Mouse (Mus musculus): ENCODE measurements around the gene Nptx1. TPM values are rescaled to one million over a fixed set of nuclear protein-coding genes. Genes with fewer than 3 reads are reported as not detected.

Gene Nptx1
- polyA plus RNA-seq, 1 experiment from 2014 or later, result 28.3 TPM

DNA sequence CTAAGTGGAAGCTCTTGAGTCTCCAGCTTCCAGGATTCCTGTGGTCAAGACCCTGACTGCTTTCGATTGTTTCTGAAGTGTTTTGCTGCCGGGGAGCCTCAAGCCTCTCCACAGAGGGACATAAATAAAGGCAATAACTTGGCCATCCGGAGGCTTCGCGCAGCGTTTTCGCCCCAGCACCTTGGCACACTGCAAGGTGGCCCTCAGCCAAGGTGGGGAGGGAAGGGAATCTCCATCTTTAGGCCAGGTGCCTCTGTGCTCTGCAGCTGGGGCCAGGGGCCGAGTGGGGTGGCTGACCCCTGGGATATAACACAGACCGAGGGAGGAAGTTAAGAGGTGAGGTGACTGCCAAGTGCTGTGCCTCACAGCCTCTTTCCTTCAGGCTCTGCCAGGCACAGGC, 15.6 kb upstream of the Nptx1 start:
- WGBS, result 32% methylated on average over 9 of the region's 9 CpGs
- peaks cover 46% of the 10 kb centered on the region for H3K4me1 ChIP-seq
- 0 out of 2 replicates have a peak overlapping the region, but pooled peaks have one; percentile 17 for H3K9ac ChIP-seq (replicated peaks)
- ATAC-seq (ENCODE audit: low FRiP score), result no peak
- no peaks in the 10 kb centered on the region for H3K9me3 ChIP-seq (replicated peaks)
- no peak overlapping the region for H3K4me3 ChIP-seq (replicated peaks)
- no peaks in the 10 kb centered on the region; the same call in 1 of the 2 replicates for H3K27me3 ChIP-seq (replicated peaks)
- H3K27ac ChIP-seq (replicated peaks), result no peak overlapping the region; the same call in 1 of the 2 replicates
- no peaks in the 10 kb centered on the region for H3K36me3 ChIP-seq
- H3K4me2 ChIP-seq, result no peak overlapping the region

DNA sequence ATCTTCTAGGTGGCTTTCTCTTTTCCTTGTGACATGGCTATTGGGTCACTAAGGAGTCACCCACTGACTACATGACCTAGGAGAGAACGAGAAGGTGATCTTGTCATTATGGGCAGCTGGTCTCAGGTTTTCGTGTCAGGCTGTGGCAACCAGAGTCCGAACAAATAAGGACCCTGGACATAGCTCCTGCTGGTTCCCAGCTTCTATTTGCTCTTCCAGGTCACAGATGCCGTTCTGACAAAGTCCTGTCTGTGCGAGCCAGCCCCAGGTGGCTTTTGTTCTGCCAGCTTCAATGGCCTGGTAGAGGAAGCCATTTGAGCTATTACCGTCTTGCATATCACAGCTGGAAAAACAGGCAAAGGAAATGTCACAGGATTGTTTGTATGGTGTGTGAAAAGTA, 14.7 kb upstream of the Nptx1 start:
- ATAC-seq (ENCODE audit: low FRiP score), result no peak
- H3K36me3 ChIP-seq, result no peaks in the 10 kb centered on the region
- H3K4me1 ChIP-seq, result peaks cover 55% of the 10 kb centered on the region
- H3K4me2 ChIP-seq, result no peak overlapping the region
- no peak overlapping the region for H3K27ac ChIP-seq (replicated peaks)
- no peaks in the 10 kb centered on the region; the same call in 1 of the 2 replicates for H3K27me3 ChIP-seq (replicated peaks)
- no peak overlapping the region for H3K9ac ChIP-seq (replicated peaks)
- H3K9me3 ChIP-seq (replicated peaks), result no peaks in the 10 kb centered on the region
- H3K4me3 ChIP-seq (replicated peaks), result no peak overlapping the region
- WGBS, result 15% methylated on average over 6 of the region's 6 CpGs

DNA sequence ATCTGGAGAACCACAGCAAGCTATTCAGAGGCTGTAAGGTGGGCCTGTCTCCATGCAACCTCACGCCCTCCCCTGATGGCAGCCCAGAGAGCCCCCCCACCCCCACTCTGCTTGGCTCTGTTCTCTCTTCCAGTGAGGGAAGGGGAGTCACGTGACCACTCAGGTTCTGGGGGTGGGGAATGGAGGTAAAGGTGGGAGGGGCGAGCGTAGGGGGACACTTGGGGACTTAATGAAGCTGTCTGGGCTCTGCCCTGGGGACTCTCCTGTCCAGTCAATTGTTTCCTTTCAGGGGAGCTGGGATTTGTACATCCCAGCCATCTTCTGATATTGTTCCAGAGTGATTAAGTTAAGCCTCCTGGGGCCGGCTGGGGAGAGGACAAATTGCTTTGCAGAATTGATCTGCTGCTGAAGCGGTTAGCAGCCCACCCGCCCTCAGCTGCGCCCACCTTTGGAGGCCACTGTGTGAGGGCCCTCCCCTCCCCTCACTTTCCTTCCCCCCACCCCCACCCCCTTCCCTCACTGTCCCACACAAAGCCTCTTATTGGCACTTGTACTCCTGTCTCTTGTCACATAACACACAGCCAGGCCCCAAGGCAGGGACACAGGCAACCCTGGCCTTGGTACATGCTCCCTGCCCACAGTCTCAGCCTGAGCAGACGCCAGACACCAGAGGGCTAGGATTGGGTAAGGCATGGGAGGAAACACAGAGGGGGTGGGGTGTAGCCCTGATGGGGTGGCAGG, 11.5 kb upstream of the Nptx1 start:
- Histone ChIP-seq H3K27ac (replicated peaks) (peak overlapping the region; percentile 81), H3K9ac (replicated peaks) (0 out of 2 replicates have a peak overlapping the region, but pooled peaks have one; percentile 28), H3K27me3 (replicated peaks) (no peaks in the 10 kb centered on the region; the same call in 1 of the 2 replicates), H3K36me3 (no peaks in the 10 kb centered on the region), H3K4me3 (replicated peaks) (no peak overlapping the region), H3K4me2 (peak overlapping the region; percentile 5), H3K9me3 (replicated peaks) (no peaks in the 10 kb centered on the region), H3K4me1 (peaks cover 52% of the 10 kb centered on the region)
- WGBS, result 7% methylated on average over 9 of the region's 9 CpGs
- peak; percentile 53; the same call in 1 of the 2 replicates for ATAC-seq (ENCODE audit: low FRiP score)

DNA sequence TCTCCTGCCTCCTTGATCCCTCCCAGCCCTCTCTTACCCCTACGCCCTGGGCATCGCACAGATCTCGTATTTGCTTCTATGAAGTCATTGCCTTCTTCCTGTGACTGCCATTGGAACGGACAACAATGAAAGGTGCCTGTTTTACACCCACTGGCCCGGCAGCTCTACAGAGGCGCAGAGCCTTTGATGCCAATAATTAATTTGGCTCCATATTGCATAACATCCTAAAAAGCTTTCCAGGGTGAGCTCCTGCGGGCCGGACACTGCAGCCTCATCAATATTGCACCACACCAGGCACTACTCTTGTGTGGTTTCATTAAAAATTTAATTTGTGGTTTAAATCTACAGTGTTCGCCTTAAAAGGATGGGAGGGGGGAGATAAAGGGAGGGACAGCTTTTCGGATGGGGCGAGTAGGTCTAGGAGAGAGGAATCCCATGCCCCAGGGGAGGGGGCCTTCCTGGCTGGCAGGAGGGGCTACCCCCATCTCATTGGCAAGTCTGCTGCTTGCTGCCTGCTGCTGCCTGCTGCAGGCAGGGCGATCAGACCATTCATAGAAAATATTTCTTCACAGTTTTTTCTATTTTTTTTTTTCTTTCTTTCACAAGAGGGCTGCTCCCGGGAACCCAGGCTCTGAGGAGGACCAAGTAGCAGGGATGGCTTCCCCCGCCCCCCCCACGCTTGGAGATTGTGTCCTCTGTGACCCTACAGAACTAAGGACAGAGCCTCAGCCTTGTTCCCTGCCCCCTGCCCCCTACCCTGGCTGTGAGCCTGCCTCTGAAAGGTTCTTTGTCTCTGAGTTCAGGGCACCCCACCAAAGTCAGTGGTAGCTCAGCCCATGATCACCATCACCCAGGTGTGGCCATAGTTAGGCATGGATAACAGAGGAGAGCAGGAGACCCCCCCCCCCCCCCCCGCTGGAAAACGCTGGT, 10.7 kb upstream of the Nptx1 start:
- no peak overlapping the region for H3K4me3 ChIP-seq (replicated peaks)
- peak overlapping the region; percentile 81 for H3K27ac ChIP-seq (replicated peaks)
- no peaks in the 10 kb centered on the region for H3K27me3 ChIP-seq (replicated peaks)
- no peaks in the 10 kb centered on the region for H3K9me3 ChIP-seq (replicated peaks)
- peak; percentile 54; the same call in 1 of the 2 replicates for ATAC-seq (ENCODE audit: low FRiP score)
- H3K4me2 ChIP-seq, result peak overlapping the region; percentile 11
- WGBS, result 13% methylated on average over 17 of the region's 17 CpGs
- H3K4me1 ChIP-seq, result peaks cover 46% of the 10 kb centered on the region
- no peaks in the 10 kb centered on the region for H3K36me3 ChIP-seq
- peak overlapping the region; percentile 28; the same call in 1 of the 2 replicates for H3K9ac ChIP-seq (replicated peaks)

DNA sequence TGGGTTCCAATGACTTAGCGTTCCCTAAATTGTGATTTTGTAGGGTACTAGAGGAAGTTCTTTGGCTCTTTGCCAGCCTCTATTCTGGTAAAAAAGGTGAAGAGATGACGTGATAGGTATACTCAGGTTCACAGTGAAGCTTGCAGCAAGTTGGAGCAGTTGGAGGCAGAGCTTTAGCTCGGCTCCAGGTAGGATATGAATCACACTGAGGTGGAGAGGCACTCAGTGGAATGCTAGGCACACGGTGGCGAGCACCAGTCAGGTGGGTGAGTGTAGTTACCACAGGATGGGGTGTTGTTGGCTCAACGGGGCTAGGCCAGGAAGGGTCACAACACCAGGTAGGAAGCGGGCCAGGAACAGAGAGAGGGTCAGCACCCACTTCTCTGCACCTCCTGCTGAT, 7.6 kb upstream of the Nptx1 start:
- ATAC-seq (ENCODE audit: low FRiP score), result no peak
- 87% methylated on average over 7 of the region's 7 CpGs for WGBS
- peaks cover 49% of the 10 kb centered on the region for H3K4me1 ChIP-seq
- H3K9me3 ChIP-seq (replicated peaks), result no peaks in the 10 kb centered on the region
- H3K27me3 ChIP-seq (replicated peaks), result peaks cover 7% of the 10 kb centered on the region; the same call in 1 of the 2 replicates
- H3K27ac ChIP-seq (replicated peaks), result no peak overlapping the region
- H3K4me2 ChIP-seq, result no peak overlapping the region
- H3K36me3 ChIP-seq, result no peaks in the 10 kb centered on the region
- H3K9ac ChIP-seq (replicated peaks), result no peak overlapping the region
- no peak overlapping the region for H3K4me3 ChIP-seq (replicated peaks)

DNA sequence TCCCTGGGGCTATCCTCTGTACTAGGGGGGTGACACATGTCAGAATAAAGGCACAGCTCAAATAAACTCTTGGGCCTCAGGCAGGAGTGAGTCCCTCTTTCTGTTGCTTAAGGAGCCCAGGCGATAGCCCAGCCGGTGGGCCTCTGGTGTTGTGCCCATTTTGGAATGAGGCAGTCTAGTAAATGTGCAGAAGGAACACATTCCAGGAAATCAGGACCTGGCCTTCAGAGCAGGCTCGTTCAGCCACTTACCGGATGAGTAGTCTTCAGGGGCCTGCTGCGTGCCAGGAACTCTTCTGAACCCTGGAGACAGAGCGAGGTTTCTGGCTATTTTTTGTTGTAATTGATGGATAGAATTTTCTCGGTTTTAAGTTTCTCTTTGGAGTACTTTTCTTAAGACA, 7.2 kb upstream of the Nptx1 start:
- Histone ChIP-seq H3K36me3 (no peaks in the 10 kb centered on the region), H3K27me3 (replicated peaks) (peaks cover 7% of the 10 kb centered on the region; the same call in 1 of the 2 replicates), H3K4me1 (peaks cover 50% of the 10 kb centered on the region), H3K9ac (replicated peaks) (no peak overlapping the region), H3K4me2 (no peak overlapping the region), H3K4me3 (replicated peaks) (no peak overlapping the region), H3K27ac (replicated peaks) (no peak overlapping the region), H3K9me3 (replicated peaks) (no peaks in the 10 kb centered on the region)
- no peak for ATAC-seq (ENCODE audit: low FRiP score)
- 72% methylated on average over 7 of the region's 7 CpGs for WGBS

DNA sequence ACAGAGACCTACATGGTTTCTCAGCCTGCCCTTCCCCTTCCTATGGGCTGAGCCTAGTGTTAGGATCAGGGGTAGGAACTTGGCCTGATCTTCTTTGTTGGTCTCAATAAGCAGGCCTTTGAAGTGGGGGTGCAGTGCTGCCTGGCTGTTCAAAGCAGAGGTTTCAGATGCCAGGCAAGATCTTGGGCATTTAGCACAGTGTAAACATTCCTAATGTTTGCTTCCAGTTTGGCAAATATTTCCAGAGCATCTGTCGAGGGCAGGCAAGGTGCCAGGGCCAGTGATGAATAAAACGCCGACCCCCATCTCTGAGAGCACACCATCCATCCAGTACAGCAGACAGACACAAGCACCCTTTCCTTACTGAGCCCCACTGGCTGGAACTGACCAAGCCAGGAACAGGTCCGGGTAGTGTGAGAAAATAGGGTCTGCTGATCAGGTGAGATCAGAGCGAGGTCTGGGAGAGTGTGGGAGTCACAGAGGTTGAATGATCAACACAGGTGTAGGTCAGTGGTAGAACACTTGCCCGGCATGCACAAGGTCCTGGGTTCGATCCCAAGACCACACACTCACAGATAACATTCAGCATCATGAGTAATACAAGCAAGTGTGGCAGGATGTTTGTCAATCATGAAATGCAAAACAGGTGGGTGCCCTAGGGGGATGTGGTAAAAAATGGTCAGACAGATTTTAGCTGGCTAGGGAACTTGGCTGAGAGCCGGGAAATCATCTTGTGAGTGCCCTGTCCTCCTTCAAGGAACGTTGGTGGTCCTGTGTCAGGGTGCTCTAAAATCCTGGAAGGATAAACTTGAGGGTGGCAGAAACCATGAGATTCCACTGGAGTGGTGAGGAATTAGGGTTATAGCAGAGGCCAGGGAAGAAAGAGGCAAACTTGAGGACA, 5.6 kb upstream of the Nptx1 start:
- no peak overlapping the region for H3K4me2 ChIP-seq
- H3K9me3 ChIP-seq (replicated peaks), result no peaks in the 10 kb centered on the region
- H3K4me1 ChIP-seq, result peaks cover 50% of the 10 kb centered on the region
- no peak for ATAC-seq (ENCODE audit: low FRiP score)
- no peak overlapping the region for H3K27ac ChIP-seq (replicated peaks)
- WGBS, result 77% methylated on average over 9 of the region's 9 CpGs
- H3K9ac ChIP-seq (replicated peaks), result no peak overlapping the region
- H3K4me3 ChIP-seq (replicated peaks), result no peak overlapping the region
- no peaks in the 10 kb centered on the region for H3K36me3 ChIP-seq
- H3K27me3 ChIP-seq (replicated peaks), result peaks cover 7% of the 10 kb centered on the region; the same call in 1 of the 2 replicates

DNA sequence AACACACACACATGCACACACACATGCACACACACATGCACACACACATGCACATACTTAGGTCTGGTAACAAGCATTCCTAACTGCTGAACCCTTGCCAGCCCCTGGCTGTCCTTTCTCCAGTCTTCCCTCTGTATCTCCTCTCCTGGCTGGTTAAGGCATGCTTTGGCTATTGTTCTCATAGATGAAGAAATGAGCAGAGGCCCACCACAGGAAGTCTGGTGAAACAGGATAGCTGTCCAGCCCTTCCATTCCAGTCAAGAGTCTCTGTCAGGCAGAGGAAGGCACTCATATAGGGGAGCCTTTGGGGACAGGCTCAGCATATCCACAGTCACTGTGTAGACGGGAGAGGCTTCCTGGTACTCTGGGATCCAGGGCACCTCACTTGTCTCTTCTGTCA, 4.7 kb upstream of the Nptx1 start:
- ATAC-seq (ENCODE audit: low FRiP score), result no peak

DNA sequence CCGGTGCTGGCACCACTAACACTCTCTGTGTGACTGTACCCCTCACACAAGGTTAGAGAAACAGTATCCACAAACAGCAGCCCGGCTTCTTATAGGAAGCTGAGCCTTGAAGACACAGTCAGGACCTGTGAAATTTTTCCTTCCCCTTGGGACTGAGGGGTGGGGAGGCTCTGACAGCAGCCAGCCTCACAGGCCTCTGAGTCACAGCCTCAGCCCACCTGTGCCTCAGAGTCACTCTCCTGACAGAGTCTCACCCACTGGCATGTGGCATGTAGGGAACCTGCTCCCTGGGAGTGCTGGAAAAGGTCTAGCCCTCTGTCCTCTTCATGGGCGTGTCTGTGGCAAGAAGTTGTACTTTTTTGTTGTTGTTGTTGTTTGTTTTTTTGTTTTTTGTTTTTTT, 3.9 kb upstream of the Nptx1 start:
- no peak overlapping the region for H3K4me2 ChIP-seq
- H3K4me1 ChIP-seq, result peaks cover 52% of the 10 kb centered on the region
- no peaks in the 10 kb centered on the region for H3K36me3 ChIP-seq
- 61% methylated on average over 3 of the region's 3 CpGs for WGBS
- no peak overlapping the region for H3K4me3 ChIP-seq (replicated peaks)
- H3K9ac ChIP-seq (replicated peaks), result no peak overlapping the region
- no peaks in the 10 kb centered on the region for H3K9me3 ChIP-seq (replicated peaks)
- peaks cover 7% of the 10 kb centered on the region; the same call in 1 of the 2 replicates for H3K27me3 ChIP-seq (replicated peaks)
- H3K27ac ChIP-seq (replicated peaks), result no peak overlapping the region
- ATAC-seq (ENCODE audit: low FRiP score), result no peak

More for the DNA sequence above, 4.7 kb upstream of the Nptx1 start:
- H3K36me3 ChIP-seq, result no peaks in the 10 kb centered on the region
- no peak overlapping the region for H3K4me2 ChIP-seq
- H3K9ac ChIP-seq (replicated peaks), result no peak overlapping the region
- no peak overlapping the region for H3K27ac ChIP-seq (replicated peaks)
- peaks cover 7% of the 10 kb centered on the region; the same call in 1 of the 2 replicates for H3K27me3 ChIP-seq (replicated peaks)
- H3K4me3 ChIP-seq (replicated peaks), result no peak overlapping the region
- peaks cover 49% of the 10 kb centered on the region for H3K4me1 ChIP-seq
- 39% methylated on average over 1 of the region's 1 CpGs for WGBS
- no peaks in the 10 kb centered on the region for H3K9me3 ChIP-seq (replicated peaks)

DNA sequence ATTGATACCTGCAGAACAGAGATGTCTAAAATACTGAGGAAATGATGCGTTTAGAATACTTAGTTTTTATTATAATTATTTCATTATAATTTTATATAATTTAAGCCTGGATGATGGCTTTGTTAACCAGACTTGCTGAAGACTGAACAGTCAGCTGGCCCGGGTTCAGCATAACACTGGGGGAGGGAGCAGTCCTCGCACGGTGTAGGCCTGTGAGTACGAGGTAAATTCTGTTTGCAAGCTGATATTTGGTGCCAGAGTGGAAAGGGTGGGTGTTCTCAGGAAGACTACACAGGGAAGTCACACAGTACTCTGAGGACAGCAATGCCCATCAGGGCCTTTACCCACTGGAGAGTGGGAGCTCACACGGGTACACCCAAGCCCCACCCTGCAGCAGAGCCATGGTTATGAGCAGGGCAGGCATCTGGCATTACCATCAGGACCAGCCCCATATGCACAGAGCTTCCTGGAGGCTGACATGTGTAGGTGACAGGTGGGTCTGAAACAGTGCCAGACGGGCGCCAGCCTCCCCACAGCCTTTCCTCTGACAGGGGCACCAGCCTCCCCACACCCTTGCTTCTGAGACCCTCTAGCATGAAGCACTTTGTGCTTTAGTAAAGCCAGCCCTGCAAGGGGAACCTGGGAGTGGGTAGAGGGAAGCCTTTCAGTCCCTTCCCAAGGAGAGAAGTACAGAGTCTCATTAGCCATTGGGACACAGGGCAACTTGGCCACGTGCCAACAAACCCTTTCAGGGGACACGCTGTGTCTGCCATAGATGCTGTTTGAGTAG, 3.2 kb upstream of the Nptx1 start:
- Histone ChIP-seq H3K9ac (replicated peaks) (no peak overlapping the region), H3K27me3 (replicated peaks) (peaks cover 7% of the 10 kb centered on the region; the same call in 1 of the 2 replicates), H3K27ac (replicated peaks) (no peak overlapping the region), H3K9me3 (replicated peaks) (no peaks in the 10 kb centered on the region), H3K4me2 (no peak overlapping the region; the same call in 1 of the 2 replicates), H3K4me3 (replicated peaks) (no peak overlapping the region), H3K36me3 (no peaks in the 10 kb centered on the region), H3K4me1 (peaks cover 59% of the 10 kb centered on the region)
- no peak for ATAC-seq (ENCODE audit: low FRiP score)
- WGBS, result 44% methylated on average over 10 of the region's 10 CpGs

Measured in neural tube, embryonic 15.5 days (tissue).